Mouse (Mus musculus): Measurements from ENCODE around the gene Ube2b.

Ube2b gene

GRCm38 (mm10) chr11:51967443-51968401 is 32.8 kb downstream of the Ube2b start, which contains the start of gene Cdkn2aipnl:
Gene Cdkn2aipnl (plus strand): TSS chr11:51967661.
- peak; percentile 90 for DNase-seq (ENCODE audit: low read depth, low spot score)

- DNase-seq (ENCODE audit: low read depth, low spot score), result no peak
These were observed 33.9 kb downstream of the Ube2b start for GRCm38 (mm10) chr11:51966651-51967050.

- no peak for DNase-seq (ENCODE audit: low read depth, low spot score)
These were observed 38.3 kb downstream of the Ube2b start for GRCm38 (mm10) chr11:51962277-51962676.

GRCm38 (mm10) chr11:51961761-51962160 is 38.8 kb downstream of the Ube2b start:
- no peak for DNase-seq (ENCODE audit: low read depth, low spot score)

- DNase-seq (ENCODE audit: low read depth, low spot score), result no peak
These were observed 39.5 kb downstream of the Ube2b start for GRCm38 (mm10) chr11:51960967-51961471.

- DNase-seq (ENCODE audit: low read depth, low spot score), result no peak
These were observed 40.5 kb downstream of the Ube2b start for GRCm38 (mm10) chr11:51960061-51960460.

- no peak for DNase-seq (ENCODE audit: low read depth, low spot score)
These were observed 41.1 kb downstream of the Ube2b start for GRCm38 (mm10) chr11:51959511-51959910.

- DNase-seq (ENCODE audit: low read depth, low spot score), result no peak
These were observed 42.8 kb downstream of the Ube2b start for GRCm38 (mm10) chr11:51957760-51958159.

GRCm38 (mm10) chr11:51956112-51956511 is 44.5 kb downstream of the Ube2b start:
- no peak for DNase-seq (ENCODE audit: low read depth, low spot score)

- no peak for DNase-seq (ENCODE audit: low read depth, low spot score)
These were observed 48.6 kb downstream of the Ube2b start for GRCm38 (mm10) chr11:51951861-51952420.

GRCm38 (mm10) chr11:51949919-51950318 is 50.6 kb downstream of the Ube2b start:
- DNase-seq (ENCODE audit: low read depth, low spot score), result no peak

GRCm38 (mm10) chr11:51949155-51949840 is 51.3 kb downstream of the Ube2b start:
- no peak for DNase-seq (ENCODE audit: low read depth, low spot score)

GRCm38 (mm10) chr11:51946144-51946543 is 54.4 kb downstream of the Ube2b start:
- DNase-seq (ENCODE audit: low read depth, low spot score), result no peak

- no peak for DNase-seq (ENCODE audit: low read depth, low spot score)
These were observed 55.0 kb downstream of the Ube2b start for GRCm38 (mm10) chr11:51945548-51945947.

- DNase-seq (ENCODE audit: low read depth, low spot score), result no peak
These were observed 56.3 kb downstream of the Ube2b start for GRCm38 (mm10) chr11:51944239-51944638.

- DNase-seq (ENCODE audit: low read depth, low spot score), result no peak
These were observed 57.1 kb downstream of the Ube2b start for GRCm38 (mm10) chr11:51943500-51943841.

GRCm38 (mm10) chr11:51942602-51943499 is 57.7 kb downstream of the Ube2b start:
- DNase-seq (ENCODE audit: low read depth, low spot score), result no peak

- no peak for DNase-seq (ENCODE audit: low read depth, low spot score)
These were observed 60.0 kb downstream of the Ube2b start for GRCm38 (mm10) chr11:51940511-51940955.

GRCm38 (mm10) chr11:51939590-51939955 is 61.0 kb downstream of the Ube2b start:
- DNase-seq (ENCODE audit: low read depth, low spot score), result no peak

GRCm38 (mm10) chr11:51938817-51939589 is 61.6 kb downstream of the Ube2b start:
- no peak for DNase-seq (ENCODE audit: low read depth, low spot score)
